Mouse (Mus musculus) CD4-positive naive resting alpha-beta T cell, adult 57 days (primary cell): ENCODE measurements around the gene Lce1e. TPM values are rescaled to one million over a fixed set of nuclear protein-coding genes. Genes with fewer than 3 reads are reported as not detected.

Source experiments
- total RNA-seq: library from RNA; stranded (reverse); gene quantifications from one replicate; pipeline ENCODE4 v1.2.4, GENCODE M21; 2023

The Lce1e gene
- total RNA-seq, result not detected

DNA sequence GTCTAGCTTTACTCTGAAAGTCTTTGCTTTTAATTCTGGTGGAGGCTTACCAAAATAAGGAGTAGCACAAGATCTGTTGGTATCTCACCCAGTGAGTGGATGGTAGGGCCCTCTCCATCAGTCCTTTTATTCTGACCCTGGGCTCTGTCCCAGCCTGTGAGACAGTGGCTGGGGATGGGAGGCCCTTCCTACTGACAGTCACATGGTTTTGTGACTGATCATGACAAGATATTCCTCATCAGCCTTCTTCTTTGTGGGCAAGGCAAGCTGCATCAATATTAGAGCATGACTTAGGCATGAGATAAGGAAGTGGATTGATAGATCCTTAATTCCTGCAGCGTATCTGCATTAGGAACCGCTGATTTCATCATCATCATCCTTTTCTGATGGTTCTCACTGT is at the start of gene Lce1e:
Gene Lce1e, minus strand, starts transcription at position 101 of the 400 bp plus-strand sequence.

DNA sequence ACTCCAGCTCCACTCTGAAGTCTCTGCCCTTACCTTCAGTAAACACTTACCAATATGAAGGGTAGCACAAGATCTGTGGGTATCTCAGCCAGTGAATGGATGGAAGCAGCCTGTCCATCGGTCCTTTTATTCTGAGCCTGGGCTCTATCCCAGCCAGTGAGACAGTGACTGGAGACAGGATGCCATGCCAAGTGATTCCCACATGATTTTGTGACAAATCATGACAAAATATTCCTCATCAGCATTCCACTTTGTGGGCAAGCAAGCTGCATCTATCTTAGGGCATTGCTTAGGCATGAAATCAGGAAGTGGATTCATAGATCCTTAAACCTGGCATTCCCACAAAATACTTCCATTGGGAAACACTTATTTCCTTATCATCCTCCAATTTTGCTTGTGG is 43.4 kb upstream of the Lce1e start, which contains the start of gene Lce1g:
Gene Lce1g, minus strand, starts transcription at position 101 of the 400 bp plus-strand sequence.

GRCm38 (mm10) chr3:92738996-92739395 is 30.1 kb upstream of the Lce1e start, which contains the start of gene Gm38119:
TSS of gene Gm38119 (minus strand) at chr3:92739096.

DNA sequence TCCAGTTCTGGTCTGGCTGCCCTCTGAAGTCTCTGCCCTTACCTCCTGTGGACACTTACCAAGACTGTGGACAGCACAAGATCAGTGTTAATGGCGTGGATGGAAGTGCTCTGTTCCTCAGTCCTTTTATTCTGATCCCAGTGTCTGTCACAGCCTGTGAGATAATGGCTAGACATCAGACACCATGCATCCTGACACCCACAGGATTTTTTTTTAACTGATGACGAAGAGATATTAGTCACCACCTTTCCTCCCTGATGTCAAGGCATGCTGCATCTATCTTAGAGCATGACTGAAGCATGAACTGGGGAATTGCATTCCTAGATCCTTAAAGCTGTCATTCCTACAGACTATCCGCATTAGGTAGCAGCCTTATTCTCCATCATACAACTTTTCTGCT is 11.4 kb upstream of the Lce1e start, which contains the start of gene Lce1f:
Gene Lce1f, minus strand, starts transcription at position 101 of the 400 bp plus-strand sequence.

DNA sequence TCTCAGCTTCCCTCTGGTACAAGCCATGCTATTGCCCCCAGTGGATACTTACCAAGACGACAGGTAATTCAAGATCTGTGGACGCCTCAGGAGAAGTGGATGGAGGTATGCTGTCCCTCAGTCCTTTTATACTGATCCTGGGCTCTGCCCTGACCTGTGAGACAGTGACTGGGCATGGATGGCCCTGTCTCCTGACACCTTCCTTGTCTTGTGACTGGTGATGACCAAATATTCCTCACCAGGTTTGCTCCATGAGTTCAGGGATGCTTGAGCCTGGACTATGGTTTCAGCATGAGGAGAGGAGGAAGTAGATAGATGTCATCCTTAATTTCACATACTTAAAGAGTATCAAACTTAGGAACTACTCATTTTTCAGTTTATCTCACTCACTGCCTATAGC is 21.8 kb downstream of the Lce1e start, which contains the start of gene Lce1d:
Gene Lce1d, minus strand, starts transcription at position 101 of the 400 bp plus-strand sequence.

GRCm38 (mm10) chr3:92678947-92679346 is 29.9 kb downstream of the Lce1e start, which contains the start of gene Lce1c:
TSS of gene Lce1c (plus strand) at chr3:92679247.

GRCm38 (mm10) chr3:92670215-92670614 is 38.7 kb downstream of the Lce1e start, which contains the start of gene Lce1a2:
TSS of gene Lce1a2 (minus strand) at chr3:92670315.

Other genes starting within 250 kb of the Lce1e start
- gene Sprr1a, start 223.2 kb downstream of the Lce1e start, total RNA-seq, result not detected
- not detected for gene Sprr4, start 208.6 kb downstream of the Lce1e start, total RNA-seq
- gene 2310046K23Rik, start 174.6 kb downstream of the Lce1e start, total RNA-seq, result not detected
- not detected for gene Ivl, start 135.3 kb downstream of the Lce1e start, total RNA-seq
- gene Smcp, start 120.1 kb downstream of the Lce1e start, total RNA-seq, result not detected
- gene 2210017I01Rik, start 101.6 kb downstream of the Lce1e start, total RNA-seq, result not detected
- gene Lce6a, start 87.4 kb downstream of the Lce1e start, total RNA-seq, result not detected
- gene Lce1a1, start 60.8 kb downstream of the Lce1e start, total RNA-seq, result not detected
- gene Lce1b, start 52.1 kb downstream of the Lce1e start, total RNA-seq, result not detected
- not detected for gene Lce1a2, start 38.8 kb downstream of the Lce1e start, total RNA-seq
- gene Lce1c, start 29.8 kb downstream of the Lce1e start, total RNA-seq, result not detected
- gene Lce1d, start 21.9 kb downstream of the Lce1e start, total RNA-seq, result not detected
- gene Lce1f, start 11.3 kb upstream of the Lce1e start, total RNA-seq, result not detected
- gene Gm38119, start 30.0 kb upstream of the Lce1e start, total RNA-seq, result not detected
- gene Lce1g, start 43.3 kb upstream of the Lce1e start, total RNA-seq, result not detected
- not detected for gene Lce1h, start 56.0 kb upstream of the Lce1e start, total RNA-seq
- gene Lce1i, start 69.8 kb upstream of the Lce1e start, total RNA-seq, result not detected
- not detected for gene Lce1j, start 81.4 kb upstream of the Lce1e start, total RNA-seq
- not detected for gene Lce1k, start 98.8 kb upstream of the Lce1e start, total RNA-seq
- not detected for gene Kprp, start 118.2 kb upstream of the Lce1e start, total RNA-seq
- gene Lce1l, start 142.2 kb upstream of the Lce1e start, total RNA-seq, result not detected
- not detected for gene 2310050C09Rik, start 161.1 kb upstream of the Lce1e start, total RNA-seq
- gene Lce3a, start 217.2 kb upstream of the Lce1e start, total RNA-seq, result not detected
- not detected for gene Lce3b, start 223.9 kb upstream of the Lce1e start, total RNA-seq
- gene Lce3c, start 235.4 kb upstream of the Lce1e start, total RNA-seq, result not detected
- gene Lce3d, start 248.3 kb upstream of the Lce1e start, total RNA-seq, result not detected